Mouse (Mus musculus) midbrain, postnatal 0 days (tissue): ENCODE data around the gene Lamc3. TPM values are rescaled to one million over a fixed set of nuclear protein-coding genes. Genes with fewer than 3 reads are reported as not detected.

Experiments
- ATAC-seq: fragments of 200-750 bp; cut with Nextera tagmentation; 2 replicates; pipeline ENCODE4 v1.8.0; 2017; ENCODE audit warnings: moderate number of reproducible peaks, mild to moderate bottlenecking, moderate TSS enrichment, moderate library complexity; ENCODE audit not compliant: low FRiP score
- DNase-seq: peaks from one replicate; pipeline ENCODE4 v3.0.0-alpha.2; 2015; ENCODE audit warnings: low spot score
- H3K27ac ChIP-seq: fragments of 300-500 bp; sonication (generic); 2 replicates; pipeline ENCODE4 v1.5.1; 2014; ENCODE audit warnings: low read depth, mild to moderate bottlenecking, low read length, mixed read lengths
- H3K27me3 ChIP-seq: fragments of 300-500 bp; sonication (generic); 2 replicates; pipeline ENCODE4 v1.6.1; 2014; ENCODE audit warnings: low read length, control low read depth, mixed read lengths; ENCODE audit not compliant: insufficient read depth
- H3K36me3 ChIP-seq: fragments of 300-500 bp; sonication (generic); 2 replicates; pipeline ENCODE4 v1.6.1; 2014; ENCODE audit warnings: low read length, control low read depth, mixed read lengths; ENCODE audit not compliant: insufficient read depth
- H3K4me1 ChIP-seq: fragments of 300-500 bp; sonication (generic); 2 replicates; pipeline ENCODE4 v1.6.1; 2014; ENCODE audit warnings: mild to moderate bottlenecking, control low read depth, antibody characterized with exemption, low read length, mixed read lengths; ENCODE audit not compliant: insufficient read depth
- H3K4me2 ChIP-seq: fragments of 300-500 bp; sonication (generic); 2 replicates; pipeline ENCODE4 v1.6.1; 2014; ENCODE audit warnings: low read depth, mild to moderate bottlenecking, low read length, mixed read lengths; ENCODE audit not compliant: poor library complexity, severe bottlenecking
- H3K4me3 ChIP-seq: fragments of 300-500 bp; sonication (generic); 2 replicates; pipeline ENCODE4 v1.5.1; 2014; ENCODE audit warnings: low read depth, mild to moderate bottlenecking, low read length, moderate library complexity
- H3K9ac ChIP-seq: fragments of 300-500 bp; sonication (generic); replicated peaks from 2 replicates; pipeline ENCODE4 v1.6.1; 2014; ENCODE audit warnings: mild to moderate bottlenecking, low read length, moderate library complexity, mixed read lengths; ENCODE audit not compliant: poor library complexity, severe bottlenecking
- H3K9me3 ChIP-seq: fragments of 300-500 bp; sonication (generic); 2 replicates; pipeline ENCODE4 v1.6.1; 2016; ENCODE audit warnings: low read length, control low read depth
- CTCF ChIP-seq: IDR thresholded peaks from 2 replicates; pipeline ENCODE4 v1.5.1; 2016; ENCODE audit warnings: antibody characterized with exemption, mild to moderate bottlenecking
- WGBS: fragments of 180-500 bp; shearing (Covaris S2); extraction: QIAGEN DNeasy Blood & Tissue Kit; methylation state at CpG from one replicate; pipeline ENCODE4 v1.1.7; 2014; 5-methylcytosine and 5-hydroxymethylcytosine counted together
- polyA plus RNA-seq: library from polyadenylated mRNA; unstranded; fragments of >200 nt; fragmentation: Nextera tagmentation; extraction: Ambion mirVana; gene quantifications from 2 replicates; pipeline ENCODE4 v1.2.1, GENCODE M21; 2015
- total RNA-seq: library from RNA; depleted of rRNA; stranded (reverse); fragments of >200 nt; gene quantifications from 2 replicates; pipeline ENCODE4 v1.2.3, GENCODE M21; 2014; rRNA removed

Lamc3 gene
- total and polyA plus RNA-seq, 2 experiments from 2014 or later, result 2.3 to 11.3 TPM

- H3K36me3 ChIP-seq, result peaks cover 82% of the 10 kb centered on the region
- H3K4me1 ChIP-seq, result no peaks in the 10 kb centered on the region
- no peaks in the 10 kb centered on the region for H3K9me3 ChIP-seq
- no peak overlapping the region for H3K9ac ChIP-seq
- WGBS, result 95% methylated on average over 13 of the region's 13 CpGs
- no peak for TF ChIP-seq CTCF
- DNase-seq (no peak), ATAC-seq (no peak)
- no peak overlapping the region for H3K4me2 ChIP-seq
- no peaks in the 10 kb centered on the region for H3K27me3 ChIP-seq
- H3K27ac ChIP-seq, result no peak overlapping the region
- H3K4me3 ChIP-seq, result no peak overlapping the region
Observed at GRCm38 (mm10) chr2:31996060-31996459, 109.0 kb downstream of the Lamc3 start.

Other genes starting within 250 kb of the Lamc3 start
- 0.99 and 1.4 TPM in 2 replicates for gene Prdm12, start 247.3 kb upstream of the Lamc3 start, total RNA-seq
- 1.9 and 2.4 TPM in 2 replicates for gene Prdm12, start 247.3 kb upstream of the Lamc3 start, polyA plus RNA-seq
- 26.7 and 27.4 TPM in 2 replicates for gene Exosc2, start 216.6 kb upstream of the Lamc3 start, total RNA-seq
- 32.2 and 36.8 TPM in 2 replicates for gene Exosc2, start 216.6 kb upstream of the Lamc3 start, polyA plus RNA-seq
- 44.9 and 50.1 TPM in 2 replicates for gene Abl1, start 198.9 kb upstream of the Lamc3 start, total RNA-seq
- gene Abl1, start 198.9 kb upstream of the Lamc3 start, polyA plus RNA-seq, result 13.1 and 13.8 TPM in 2 replicates
- gene Qrfp, start 76.7 kb upstream of the Lamc3 start, total RNA-seq, result 0.19 TPM in 1 of 2 replicates, not detected in the other
- 0.07 and 0.20 TPM in 2 replicates for gene Qrfp, start 76.7 kb upstream of the Lamc3 start, polyA plus RNA-seq
- 46.1 and 48.5 TPM in 2 replicates for gene Fibcd1, start 41.3 kb upstream of the Lamc3 start, total RNA-seq
- gene Fibcd1, start 41.3 kb upstream of the Lamc3 start, polyA plus RNA-seq, result 19.4 and 21.0 TPM in 2 replicates
- 20.2 and 24.1 TPM in 2 replicates for gene Aif1l, start 62.8 kb downstream of the Lamc3 start, total RNA-seq
- 19.1 and 21.4 TPM in 2 replicates for gene Aif1l, start 62.8 kb downstream of the Lamc3 start, polyA plus RNA-seq
- gene Nup214, start 87.1 kb downstream of the Lamc3 start, total RNA-seq, result 28.5 and 29.0 TPM in 2 replicates
- gene Nup214, start 87.1 kb downstream of the Lamc3 start, polyA plus RNA-seq, result 59.7 and 67.0 TPM in 2 replicates
- gene Fam78a, start 197.6 kb downstream of the Lamc3 start, total RNA-seq, result 0.77 and 0.85 TPM in 2 replicates
- 0.35 and 0.93 TPM in 2 replicates for gene Fam78a, start 197.6 kb downstream of the Lamc3 start, polyA plus RNA-seq
- 31.2 and 47.0 TPM in 2 replicates for gene Plpp7, start 208.2 kb downstream of the Lamc3 start, total RNA-seq
- 24.9 and 29.0 TPM in 2 replicates for gene Plpp7, start 208.2 kb downstream of the Lamc3 start, polyA plus RNA-seq